Mouse (Mus musculus) lung, adult 2 months (tissue): ENCODE measurements around the gene Zcrb1.

ENCODE experiments used
- CTCF ChIP-seq: fragments of 200-500 bp; IDR thresholded peaks from 2 replicates; pipeline ENCODE4 v1.5.1; 2011; ENCODE audit warnings: mild to moderate bottlenecking, low read length, control low read depth; ENCODE audit not compliant: insufficient read depth
- POLR2A ChIP-seq: fragments of 200-500 bp; IDR thresholded peaks from 2 replicates; pipeline ENCODE4 v1.6.1; 2011; ENCODE audit warnings: low read depth, mild to moderate bottlenecking, control low read depth, low read length, borderline replicate concordance; ENCODE audit errors: extremely low read depth

GRCm38 (mm10) chr15:93365561-93365960 is 32.6 kb downstream of the Zcrb1 start:
- TF ChIP-seq POLR2A (no peak), CTCF (no peak)
